Mouse (Mus musculus) c-Kit-positive CD71-negative TER-119-negative erythroid progenitor cells, embryonic 14.5 days (primary cell): ENCODE measurements around the gene Rtraf.
"Not testable (repeated sequence)": the region's sequence is repeated elsewhere in the genome, so short reads cannot be mapped to it uniquely, and the experiment has no call there.

Experiments
- DNase-seq: peaks from one replicate; pipeline ENCODE4 v3.0.0-alpha.2; 2013; ENCODE audit warnings: low read depth

Gene Rtraf

GRCm38 (mm10) chr14:19823321-19824142, at the start of gene Rtraf:
TSS of gene Rtraf (minus strand) at chr14:19823824.
- peak; percentile 84 for DNase-seq

GRCm38 (mm10) chr14:19867286-19867935, 43.8 kb upstream of the Rtraf start:
- no peak for DNase-seq

- not testable (repeated sequence) for DNase-seq
Observed at GRCm38 (mm10) chr14:19865121-19865520, 41.5 kb upstream of the Rtraf start.

GRCm38 (mm10) chr14:19861311-19862080, 37.9 kb upstream of the Rtraf start:
- DNase-seq: no peak

- DNase-seq: no peak
Observed at GRCm38 (mm10) chr14:19860281-19860680, 36.7 kb upstream of the Rtraf start.

- no peak for DNase-seq
Observed at GRCm38 (mm10) chr14:19858808-19859776, 35.5 kb upstream of the Rtraf start.

- no peak for DNase-seq
Observed at GRCm38 (mm10) chr14:19858279-19858678, 34.7 kb upstream of the Rtraf start.

- DNase-seq: no peak
Observed at GRCm38 (mm10) chr14:19853471-19853870, 29.8 kb upstream of the Rtraf start.

- peak; percentile 64 for DNase-seq
Observed at GRCm38 (mm10) chr14:19839600-19840332, 16.1 kb upstream of the Rtraf start.

- DNase-seq: no peak
Observed at GRCm38 (mm10) chr14:19836289-19836688, 12.7 kb upstream of the Rtraf start.

- DNase-seq: no peak
Observed at GRCm38 (mm10) chr14:19825481-19825880, 1.9 kb upstream of the Rtraf start.

GRCm38 (mm10) chr14:19821686-19822085, 1.9 kb downstream of the Rtraf start:
- no peak for DNase-seq

- DNase-seq: peak; percentile 67
Observed at GRCm38 (mm10) chr14:19817949-19818348, 5.7 kb downstream of the Rtraf start.

- DNase-seq: no peak
Observed at GRCm38 (mm10) chr14:19813061-19813460, 10.6 kb downstream of the Rtraf start.

GRCm38 (mm10) chr14:19809934-19810333, 13.7 kb downstream of the Rtraf start:
- no peak for DNase-seq

GRCm38 (mm10) chr14:19807858-19808257, 15.8 kb downstream of the Rtraf start:
- DNase-seq: no peak

- no peak for DNase-seq
Observed at GRCm38 (mm10) chr14:19807339-19807738, 16.3 kb downstream of the Rtraf start.

- DNase-seq: no peak
Observed at GRCm38 (mm10) chr14:19803623-19804022, 20.0 kb downstream of the Rtraf start.

- no peak for DNase-seq
Observed at GRCm38 (mm10) chr14:19803222-19803621, 20.4 kb downstream of the Rtraf start.

- DNase-seq: no peak
Observed at GRCm38 (mm10) chr14:19801474-19802215, 22.0 kb downstream of the Rtraf start.
